Mouse (Mus musculus) natural killer cell, adult 2 months (primary cell): ENCODE measurements around the gene Phf21a.
"Not testable (repeated sequence)": the region's sequence is repeated elsewhere in the genome, so short reads cannot be mapped to it uniquely, and the experiment has no call there.

Experiments used
- DNase-seq, 2 experiments: peaks; one replicate each; pipeline ENCODE4 v3.0.0; 2022; ENCODE audit warnings: low spot score in 2 of 2

Phf21a gene

GRCm38 (mm10) chr2:92082196-92082595 lies 10.7 kb upstream of the Phf21a start:
- DNase-seq, result no peak

- no peak for DNase-seq
Measured at GRCm38 (mm10) chr2:92085721-92086120, 7.2 kb upstream of the Phf21a start.

- no peak for DNase-seq
Measured at GRCm38 (mm10) chr2:92087065-92087464, 5.9 kb upstream of the Phf21a start.

GRCm38 (mm10) chr2:92089782-92090181 lies 3.1 kb upstream of the Phf21a start:
- DNase-seq, result no peak

- DNase-seq, result not testable (repeated sequence)
Measured at GRCm38 (mm10) chr2:92093503-92093902, 586 bp downstream of the Phf21a start.

GRCm38 (mm10) chr2:92094078-92094477 lies 1.2 kb downstream of the Phf21a start:
- DNase-seq, result no peak

GRCm38 (mm10) chr2:92100768-92101167 lies 7.9 kb downstream of the Phf21a start:
- no peak for DNase-seq

GRCm38 (mm10) chr2:92124523-92124922 lies 31.6 kb downstream of the Phf21a start:
- DNase-seq, result no peak

- DNase-seq, result no peak
Measured at GRCm38 (mm10) chr2:92125330-92125729, 32.4 kb downstream of the Phf21a start.

GRCm38 (mm10) chr2:92130071-92130470 lies 37.2 kb downstream of the Phf21a start:
- DNase-seq, result no peak

GRCm38 (mm10) chr2:92138736-92139135 lies 45.8 kb downstream of the Phf21a start:
- no peak for DNase-seq

DNA sequence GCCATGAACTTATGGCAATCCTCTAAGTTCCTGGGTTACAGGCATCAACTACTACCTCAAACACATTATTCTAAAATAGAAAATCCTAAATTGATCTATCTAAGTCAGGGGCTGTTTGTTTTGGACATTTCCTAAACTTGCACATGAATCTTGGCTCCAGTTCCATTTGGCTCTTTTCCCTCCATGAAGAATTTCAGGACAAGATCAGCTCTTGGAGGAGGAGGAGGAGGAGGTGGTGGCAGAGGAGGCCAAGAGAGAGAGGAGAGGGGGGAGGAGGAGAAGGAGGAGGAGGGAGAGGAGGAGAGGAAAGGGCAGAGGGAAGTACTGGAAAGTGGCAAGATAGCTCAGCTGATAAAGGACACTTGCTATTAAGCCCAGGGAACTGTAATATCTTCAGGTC lies 46.4 kb downstream of the Phf21a start:
- DNase-seq, result no peak

- DNase-seq, result no peak
Measured at GRCm38 (mm10) chr2:92140383-92140782, 47.5 kb downstream of the Phf21a start.

- DNase-seq, result no peak
Measured at GRCm38 (mm10) chr2:92141073-92141472, 48.2 kb downstream of the Phf21a start.

DNA sequence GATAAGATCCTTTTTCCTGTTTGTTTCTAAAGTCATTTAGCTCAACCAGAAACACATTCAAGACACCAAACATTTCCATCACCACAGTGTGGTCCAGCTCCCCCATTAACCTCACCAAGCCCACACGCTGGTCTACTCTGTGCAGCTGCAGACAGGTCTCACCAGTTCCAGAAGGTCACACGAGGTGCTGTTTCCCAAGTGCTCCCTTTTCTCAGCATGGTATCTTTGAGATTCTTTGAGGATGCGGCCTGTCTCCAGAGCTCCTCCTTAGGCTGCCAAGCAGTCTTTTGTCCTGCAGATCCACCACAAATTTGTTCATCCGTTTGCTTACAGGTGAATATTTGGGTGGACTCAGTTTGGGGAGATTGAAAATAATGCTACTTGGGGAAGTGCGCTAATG lies 51.0 kb downstream of the Phf21a start:
- DNase-seq, result no peak

DNA sequence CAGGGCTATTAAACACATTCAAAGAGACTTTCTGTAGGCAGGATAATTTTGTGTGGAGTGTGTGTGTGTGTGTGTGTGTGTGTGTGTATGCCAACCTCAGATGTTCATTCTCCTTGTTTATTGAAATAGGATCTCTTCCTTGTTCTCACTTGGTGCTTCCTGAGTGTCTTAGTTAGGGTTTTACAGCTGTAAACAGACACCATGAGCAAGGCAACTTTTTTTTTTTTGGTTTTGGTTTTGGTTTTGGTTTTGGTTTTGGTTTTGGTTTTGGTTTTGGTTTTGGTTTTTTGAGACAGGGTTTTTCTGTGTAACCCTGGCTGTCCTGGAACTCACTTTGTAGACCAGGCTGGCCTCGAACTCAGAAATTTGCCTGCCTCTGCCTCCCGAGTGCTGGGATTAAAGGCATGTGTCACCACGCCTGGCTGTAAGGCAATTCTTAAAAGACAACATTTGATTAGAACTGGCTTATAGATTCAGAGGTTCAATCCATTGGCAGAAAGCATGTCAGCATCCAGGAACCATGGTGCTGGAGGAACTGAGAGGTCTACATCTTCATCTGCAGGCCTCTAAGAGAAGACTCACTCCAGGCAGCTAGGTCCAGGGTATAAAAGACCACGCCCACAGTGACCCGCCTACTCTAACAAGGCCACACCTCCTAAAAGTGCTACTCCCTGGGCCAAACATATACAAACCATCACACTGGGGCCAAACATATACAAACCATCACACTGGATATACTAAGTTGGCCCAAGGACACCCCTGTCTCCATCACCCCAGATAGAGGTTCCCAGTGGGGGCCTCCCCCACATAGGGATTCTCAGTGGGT lies 55.2 kb downstream of the Phf21a start:
- DNase-seq, result not testable (repeated sequence)

GRCm38 (mm10) chr2:92164291-92164690 lies 71.4 kb downstream of the Phf21a start:
- no peak for DNase-seq

- no peak for DNase-seq
Measured at GRCm38 (mm10) chr2:92166950-92167349, 74.0 kb downstream of the Phf21a start.

GRCm38 (mm10) chr2:92171046-92171643 lies 78.2 kb downstream of the Phf21a start:
- no peak for DNase-seq

GRCm38 (mm10) chr2:92172300-92172699 lies 79.4 kb downstream of the Phf21a start:
- no peak for DNase-seq

DNA sequence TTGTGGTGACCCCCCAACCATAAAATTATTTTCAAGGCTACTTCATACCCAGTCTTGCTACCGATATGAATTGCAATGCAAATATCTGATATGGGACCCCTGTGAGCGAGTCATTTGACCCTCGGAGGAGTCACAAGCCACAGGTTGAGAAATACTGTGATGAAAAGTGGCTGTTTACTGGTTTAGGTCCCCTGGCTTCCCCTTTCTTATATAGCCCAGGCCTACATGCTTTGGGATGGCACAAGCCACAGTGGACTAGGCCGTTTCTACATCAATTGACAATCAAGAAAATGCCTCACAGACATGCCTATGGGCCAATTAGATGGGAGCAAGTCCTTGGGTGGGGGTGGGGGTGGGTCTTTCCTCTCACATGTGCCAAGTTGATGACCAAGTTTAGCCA lies 80.3 kb downstream of the Phf21a start:
- DNase-seq, result no peak

DNA sequence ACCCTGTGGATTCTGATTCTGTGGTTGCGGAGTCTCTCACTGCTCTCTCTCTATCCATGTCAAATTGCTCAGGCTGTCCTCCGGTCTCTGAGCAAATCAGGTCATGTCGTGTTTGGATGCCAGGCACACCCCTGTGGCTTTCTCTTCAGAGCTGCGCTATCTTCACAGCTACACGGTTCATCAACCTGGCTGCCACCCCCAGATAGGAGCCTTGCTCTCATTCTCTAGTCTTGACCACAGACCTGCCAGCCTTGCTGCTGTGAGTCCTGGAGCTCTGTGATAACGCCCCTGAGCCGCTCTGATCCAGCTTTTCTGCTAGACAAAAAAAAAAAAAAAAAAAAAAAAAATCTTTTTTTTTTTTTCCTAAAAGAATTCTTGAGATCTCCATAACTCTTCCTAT lies 81.3 kb downstream of the Phf21a start:
- no peak for DNase-seq

DNA sequence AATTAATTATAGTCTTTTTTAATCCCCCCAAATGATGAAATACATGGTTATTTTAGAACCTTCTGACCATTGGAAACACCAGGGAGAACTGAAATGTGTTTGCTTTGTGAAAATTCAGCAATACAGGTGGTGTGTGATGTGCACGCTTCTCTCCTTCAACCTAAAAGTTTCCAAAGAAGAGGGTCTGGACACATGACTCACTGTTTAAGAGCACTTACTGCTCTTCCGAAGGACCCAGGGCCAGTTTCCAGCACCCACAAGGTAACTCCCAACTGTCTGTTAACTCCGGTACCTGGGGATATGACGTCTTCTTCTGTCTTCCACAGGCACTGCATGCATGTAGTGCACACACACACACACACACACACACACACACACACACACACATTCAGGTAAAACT lies 82.1 kb downstream of the Phf21a start:
- DNase-seq, result no peak
